Mouse (Mus musculus) CD4-positive naive resting alpha-beta T cell, adult 57 days (primary cell): ENCODE results near the gene Krt14. TPM values are rescaled to one million over a fixed set of nuclear protein-coding genes. Genes with fewer than 3 reads are reported as not detected.

ENCODE experiments used
- total RNA-seq: library from RNA; stranded (reverse); gene quantifications from one replicate; pipeline ENCODE4 v1.2.4, GENCODE M21; 2023

Krt14 gene
- not detected for total RNA-seq

DNA sequence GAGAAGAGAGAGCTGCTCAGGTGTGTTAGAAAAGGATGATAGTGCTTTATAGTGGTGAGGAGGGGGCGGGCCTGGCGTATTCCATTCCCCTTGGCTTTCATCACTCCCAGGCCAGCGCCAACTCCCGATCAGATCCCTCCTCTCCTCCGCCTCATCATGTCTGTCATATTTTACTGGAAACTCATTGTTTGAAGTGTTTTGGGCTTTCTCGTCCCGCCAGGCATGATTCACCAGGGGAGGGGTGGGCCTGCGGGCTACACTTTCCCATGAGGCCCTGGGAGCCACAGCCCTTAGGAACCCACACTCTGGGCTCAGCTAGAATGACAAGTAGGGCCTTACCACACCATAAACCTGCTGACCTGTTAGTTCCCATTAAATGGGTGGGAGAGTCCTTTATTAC lies at the start of gene Krt14:
TSS of gene Krt14 (minus strand) at position 51 of the 400 bp plus-strand sequence.

DNA sequence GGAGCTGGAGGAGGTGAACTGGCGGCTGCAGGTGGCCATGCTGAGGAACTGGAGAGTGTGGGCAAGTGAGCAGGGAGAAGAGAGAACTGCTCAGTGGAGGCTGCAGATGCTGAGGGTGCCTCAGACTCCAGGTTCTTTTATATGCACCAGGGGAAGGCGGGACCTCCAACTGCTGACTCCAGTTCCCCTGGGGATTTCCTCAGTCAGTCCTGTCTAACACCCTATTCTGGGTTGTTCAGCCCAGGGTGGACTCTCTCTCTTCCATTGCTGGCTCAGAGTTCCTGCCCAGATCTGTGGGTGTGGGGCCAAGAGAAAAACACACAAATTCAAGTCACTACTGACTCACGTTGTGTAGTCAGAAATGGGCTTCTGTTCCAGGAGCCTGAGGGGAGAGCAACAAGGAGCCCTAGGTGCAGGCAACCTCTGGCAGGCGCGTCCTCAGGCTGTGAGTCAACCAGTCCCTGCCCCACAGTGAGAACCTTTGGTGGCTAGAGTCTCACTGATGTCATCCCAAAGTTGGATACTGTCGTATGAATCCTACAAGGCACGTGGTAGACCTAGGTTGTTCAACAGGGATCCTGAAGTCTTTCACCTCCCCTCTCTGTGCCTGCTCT lies 41.6 kb upstream of the Krt14 start, which contains the start of gene Krt16:
TSS of gene Krt16 (minus strand) at position 51 of the 614 bp plus-strand sequence.

DNA sequence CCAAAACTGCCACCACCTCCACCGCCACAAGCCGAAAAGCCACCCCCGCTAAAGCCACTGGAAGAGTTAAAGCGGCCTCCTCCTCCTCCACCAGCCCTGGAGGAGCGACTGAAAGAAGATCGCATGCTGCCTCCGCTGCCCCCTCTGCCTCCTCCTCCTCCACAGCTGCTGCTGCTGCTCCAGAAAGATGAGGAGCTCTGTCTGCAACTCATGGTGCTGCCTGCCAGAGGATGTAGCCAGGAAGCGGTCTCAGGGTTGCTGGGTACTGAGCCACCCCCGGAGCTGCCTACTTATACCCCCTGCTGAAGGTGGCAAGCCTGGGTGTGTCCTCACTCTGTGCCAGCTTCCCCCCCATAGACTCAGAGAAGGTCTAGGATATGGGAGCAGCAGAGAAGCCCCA lies 14.4 kb downstream of the Krt14 start, which contains the start of gene Krt9:
TSS of gene Krt9 (minus strand) at position 255 of the 400 bp plus-strand sequence.

Other genes with a start within 250 kb of the Krt14 start
- not detected for gene Krtap29-1, start 228.5 kb downstream of the Krt14 start, total RNA-seq
- gene Krtap16-1, start 221.0 kb downstream of the Krt14 start, total RNA-seq: not detected
- gene Krtap17-1, start 213.6 kb downstream of the Krt14 start, total RNA-seq: not detected
- gene Krt33a, start 191.3 kb downstream of the Krt14 start, total RNA-seq: not detected
- gene Krt33b, start 177.7 kb downstream of the Krt14 start, total RNA-seq: not detected
- gene Krt34, start 166.0 kb downstream of the Krt14 start, total RNA-seq: not detected
- gene Krt31, start 157.0 kb downstream of the Krt14 start, total RNA-seq: not detected
- gene Krt32, start 119.3 kb downstream of the Krt14 start, total RNA-seq: not detected
- not detected for gene Krt35, start 111.3 kb downstream of the Krt14 start, total RNA-seq
- gene Krt36, start 101.9 kb downstream of the Krt14 start, total RNA-seq: not detected
- gene Krt13, start 86.0 kb downstream of the Krt14 start, total RNA-seq: not detected
- not detected for gene Krt15, start 71.6 kb downstream of the Krt14 start, total RNA-seq
- gene Krt19, start 58.9 kb downstream of the Krt14 start, total RNA-seq: 4.8 TPM
- not detected for gene Krt9, start 14.3 kb downstream of the Krt14 start, total RNA-seq
- not detected for gene Krt16, start 41.4 kb upstream of the Krt14 start, total RNA-seq
- gene Krt17, start 53.5 kb upstream of the Krt14 start, total RNA-seq: not detected
- gene Krt42, start 62.3 kb upstream of the Krt14 start, total RNA-seq: not detected
- 2,248 TPM for gene Eif1, start 112.3 kb upstream of the Krt14 start, total RNA-seq
- not detected for gene Gast, start 126.9 kb upstream of the Krt14 start, total RNA-seq
- 0.86 TPM for gene Hap1, start 148.6 kb upstream of the Krt14 start, total RNA-seq
- 13.5 TPM for gene Jup, start 190.2 kb upstream of the Krt14 start, total RNA-seq
- 0.35 TPM for gene P3h4, start 207.3 kb upstream of the Krt14 start, total RNA-seq
- 1.8 TPM for gene Fkbp10, start 208.1 kb upstream of the Krt14 start, total RNA-seq
- 91.2 TPM for gene Nt5c3b, start 234.3 kb upstream of the Krt14 start, total RNA-seq
- 2.0 TPM for gene Klhl10, start 234.4 kb upstream of the Krt14 start, total RNA-seq